Mouse (Mus musculus) Muller cell, postnatal 12 days (primary cell): Measurements from ENCODE around the gene Abhd12b.
A peak's percentile ranks its signal among the peaks of the same experiment; 100 is the strongest.
"Not testable (repeated sequence)": the region's sequence is repeated elsewhere in the genome, so short reads cannot be mapped to it uniquely, and the experiment has no call there.

Experiments used
- DNase-seq: peaks from one replicate; pipeline ENCODE4 v3.0.0-alpha.2; 2015; ENCODE audit errors: inconsistent ontology term

The Abhd12b gene

DNA sequence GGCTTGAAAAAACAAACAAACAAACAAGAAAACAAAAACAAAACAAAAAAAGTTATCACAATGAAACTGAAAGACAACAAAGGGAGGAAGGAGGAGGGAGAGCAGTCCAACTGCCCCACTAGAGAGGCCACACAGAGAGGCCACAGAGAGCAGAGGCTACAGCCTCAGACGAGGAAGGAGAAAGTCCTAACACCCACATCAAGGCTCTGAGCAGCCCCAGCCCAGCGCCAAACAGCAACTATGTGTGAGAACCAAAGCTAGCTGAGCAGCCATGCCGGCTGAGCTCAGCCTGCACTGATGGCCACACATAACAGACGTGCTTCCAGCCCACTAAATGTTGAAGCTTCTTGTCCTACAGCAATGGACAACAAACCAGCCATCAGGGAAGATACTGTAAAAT is 14.1 kb upstream of the Abhd12b start:
- no peak for DNase-seq

DNA sequence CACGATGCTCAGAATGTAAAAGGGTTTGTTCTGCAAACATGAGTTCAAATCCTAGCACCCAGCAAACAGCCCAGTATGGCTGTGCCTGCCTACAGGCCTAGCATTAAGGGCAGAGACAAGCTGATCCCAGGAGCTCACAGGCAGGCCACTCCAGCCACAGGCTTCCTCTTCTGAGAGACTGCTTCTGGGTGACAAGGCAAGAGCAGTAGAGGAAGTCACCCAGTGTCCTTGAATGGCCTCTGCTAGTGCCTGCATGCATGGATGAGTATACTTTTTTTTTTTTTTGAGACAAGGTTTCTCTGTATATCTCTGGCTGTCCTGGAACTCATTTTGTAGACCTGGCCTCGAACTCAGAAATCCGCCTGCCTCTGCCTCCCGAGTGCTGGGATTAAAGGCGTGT is 13.4 kb upstream of the Abhd12b start:
- no peak for DNase-seq

DNA sequence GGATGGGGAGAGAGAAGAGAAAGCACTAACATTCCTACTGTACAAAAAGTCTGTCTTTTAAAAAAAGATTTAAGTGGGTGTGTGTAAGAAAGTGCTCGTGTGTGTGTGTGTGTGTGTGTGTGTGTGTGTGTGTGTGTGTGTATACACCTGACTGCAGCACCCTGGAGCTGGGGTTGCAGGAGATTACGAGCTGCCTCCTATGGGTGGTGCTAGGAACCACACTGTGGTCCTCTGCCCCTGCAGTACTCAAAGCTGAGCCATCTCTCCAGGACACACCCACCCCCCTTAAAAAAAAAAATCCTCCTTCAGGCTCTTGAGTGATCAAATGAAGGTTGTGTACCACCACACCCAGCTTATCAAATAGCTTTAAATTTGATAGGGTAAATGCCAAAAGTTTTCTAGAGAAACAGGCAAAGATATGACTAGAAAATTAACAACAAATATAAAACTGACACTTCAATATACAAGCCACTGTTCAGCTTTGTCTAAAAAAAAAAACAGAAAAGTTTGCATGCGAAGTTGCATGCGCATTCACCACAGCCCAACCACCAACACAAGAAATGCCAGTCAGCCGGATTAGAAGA is 12.9 kb upstream of the Abhd12b start:
- DNase-seq = no peak

DNA sequence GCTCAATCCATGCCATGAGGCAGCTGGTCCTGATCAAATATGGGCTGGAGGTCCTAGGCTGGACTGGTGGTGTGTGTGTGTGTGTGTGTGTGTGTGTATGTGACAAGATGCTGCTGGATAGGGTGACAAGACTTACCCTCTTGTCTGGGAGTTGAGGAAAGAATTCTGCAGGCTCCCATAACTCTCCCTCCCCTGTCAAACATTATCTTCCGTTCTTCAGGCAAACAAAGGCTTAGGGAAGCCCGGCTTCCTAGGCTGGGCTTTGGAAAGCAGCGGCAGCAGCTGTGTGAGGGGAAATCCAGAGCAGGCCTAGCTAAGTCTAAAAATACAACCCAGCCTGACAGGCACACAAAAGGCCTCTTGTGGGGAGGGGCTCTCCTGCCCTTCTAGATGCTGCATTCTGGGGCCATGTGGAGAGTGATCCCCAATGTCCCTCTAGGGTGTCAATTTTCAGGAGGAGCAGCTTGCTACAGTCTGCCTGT is 9.8 kb upstream of the Abhd12b start:
- not testable (repeated sequence) for DNase-seq

DNA sequence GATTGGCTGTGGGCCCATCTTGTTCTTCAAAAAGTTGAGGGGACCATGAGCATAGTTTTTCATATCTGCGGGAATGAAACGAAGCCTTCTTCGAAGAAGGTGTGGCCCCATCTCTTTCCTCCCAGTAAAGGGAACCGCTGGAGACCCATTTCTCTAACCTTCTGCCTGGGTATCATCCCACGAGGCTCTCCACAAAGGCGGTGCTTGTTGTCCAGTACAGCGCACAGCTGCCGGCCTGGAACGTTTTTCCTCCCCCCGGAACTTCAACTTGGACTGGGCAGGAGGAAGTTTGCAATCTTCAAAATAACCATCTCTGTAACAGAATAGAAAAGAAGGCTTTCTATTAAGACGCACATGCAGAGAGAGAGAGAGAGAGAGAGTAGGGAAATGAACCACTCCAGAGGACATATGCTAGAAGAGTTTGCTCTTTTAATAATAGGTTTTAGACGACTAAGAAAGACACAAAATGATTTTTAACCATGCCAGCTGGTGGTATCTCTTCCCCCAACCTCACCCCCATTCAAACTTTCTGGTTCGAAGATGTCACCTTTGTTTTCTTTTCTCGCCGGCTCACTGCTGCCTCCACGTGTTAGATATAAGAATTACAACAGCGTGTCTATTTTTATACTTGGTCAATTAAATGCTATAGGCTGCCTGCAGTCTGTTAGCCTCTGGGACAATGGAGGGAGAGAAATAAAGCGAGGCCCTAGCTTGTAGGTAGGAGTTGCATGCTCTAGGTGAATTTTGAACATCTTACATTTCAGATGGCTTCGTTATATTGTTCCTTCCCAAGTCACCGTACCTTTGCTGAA is 9.1 kb upstream of the Abhd12b start:
- DNase-seq = peak; percentile 37

DNA sequence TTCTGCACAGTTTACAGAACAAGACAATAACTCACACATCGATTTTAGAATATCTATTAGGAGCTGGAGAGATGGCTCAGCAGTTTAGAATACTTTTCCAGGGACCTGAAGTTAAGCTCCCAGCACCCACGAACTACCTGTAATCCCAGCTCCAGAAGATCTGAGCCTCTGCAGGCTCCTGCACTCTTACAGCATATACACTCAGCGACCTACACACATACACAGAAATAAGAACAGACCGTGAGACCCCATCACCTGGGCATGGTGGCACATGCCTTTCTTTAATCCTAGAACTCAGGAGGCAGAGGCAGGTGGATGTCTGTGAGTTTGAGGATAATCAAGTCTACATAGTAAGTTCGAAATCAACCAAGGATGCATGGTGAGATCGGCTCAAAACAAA is 8.4 kb upstream of the Abhd12b start:
- DNase-seq = no peak

DNA sequence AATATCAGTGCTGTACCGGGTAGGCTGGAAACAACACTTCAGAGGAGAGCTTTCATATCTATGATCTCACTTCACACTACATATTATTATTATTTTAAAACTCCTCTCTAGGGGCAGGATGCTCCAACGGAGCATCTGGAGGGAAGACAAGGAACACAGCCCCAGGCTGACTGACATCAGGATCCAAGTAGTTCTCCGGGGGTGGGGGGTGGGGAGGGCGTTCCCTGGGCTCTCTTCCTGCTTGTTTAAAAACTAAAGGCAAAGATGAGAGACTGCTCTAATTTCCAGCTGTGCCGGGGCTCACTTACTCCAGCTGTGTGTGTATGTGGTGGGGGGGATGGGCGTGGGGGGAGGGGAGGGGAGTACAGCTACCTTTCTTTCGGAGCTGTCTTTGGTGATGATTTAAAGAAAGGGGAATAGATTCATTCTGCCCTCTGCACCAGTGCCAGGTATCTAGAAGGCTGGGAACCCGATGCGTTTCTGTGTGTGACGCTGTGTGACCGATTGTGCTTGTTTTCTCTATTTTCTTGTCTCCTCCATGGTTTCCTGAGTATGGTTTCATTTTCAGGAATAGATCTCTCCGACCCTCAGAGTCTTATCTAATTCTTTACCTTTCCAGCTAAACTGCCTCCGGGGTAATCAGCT is 5.8 kb upstream of the Abhd12b start:
- DNase-seq = no peak

DNA sequence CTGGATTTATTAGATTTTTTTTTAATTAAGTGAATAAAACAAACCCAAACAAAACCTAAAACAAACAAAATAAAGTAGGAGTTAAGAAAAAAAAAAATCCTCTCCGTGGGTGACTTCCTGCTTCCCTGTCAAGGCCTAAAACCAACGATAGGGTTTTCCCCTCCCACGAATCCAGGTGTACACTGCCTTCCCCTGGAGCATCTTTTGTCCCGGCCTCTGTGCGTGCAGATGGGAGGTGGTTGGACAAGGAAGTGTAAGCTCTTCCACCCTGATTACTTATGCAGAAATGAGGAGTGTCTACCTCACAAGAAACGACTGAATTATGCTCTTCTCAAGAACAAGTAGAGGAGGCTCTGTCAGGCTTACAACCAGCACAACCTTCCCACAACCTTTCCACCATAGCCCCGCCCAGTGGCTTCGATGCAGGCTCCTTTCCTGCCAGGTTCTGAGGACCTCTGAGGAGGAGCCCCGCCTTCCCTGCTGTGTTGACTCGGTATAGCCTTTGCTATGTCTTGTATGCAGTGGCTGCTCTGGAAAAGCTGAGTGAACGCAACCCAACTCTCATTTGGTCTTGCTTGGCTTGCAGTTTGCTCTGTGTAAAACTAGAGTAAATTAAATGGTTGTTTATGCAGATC is 5.2 kb upstream of the Abhd12b start:
- no peak for DNase-seq

DNA sequence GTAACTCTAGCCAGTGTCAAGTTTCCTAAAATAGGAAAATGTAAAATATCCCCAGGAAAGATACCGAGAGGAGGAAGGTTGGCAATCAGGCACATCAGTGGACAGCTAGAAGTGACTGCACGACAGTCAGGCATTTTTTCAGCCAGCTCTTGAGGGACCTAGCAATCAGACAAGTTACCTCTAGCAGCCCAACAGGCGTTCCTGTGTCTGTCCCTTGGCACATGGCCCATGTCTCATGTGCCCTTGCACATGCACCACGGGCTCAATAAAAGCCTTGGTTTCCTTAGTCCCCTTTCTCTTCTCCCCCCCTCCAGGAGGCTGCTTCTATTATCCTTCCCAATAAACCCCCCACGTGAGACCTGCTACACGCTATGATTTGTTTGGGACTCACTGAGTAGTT is 2.3 kb downstream of the Abhd12b start:
- no peak for DNase-seq

DNA sequence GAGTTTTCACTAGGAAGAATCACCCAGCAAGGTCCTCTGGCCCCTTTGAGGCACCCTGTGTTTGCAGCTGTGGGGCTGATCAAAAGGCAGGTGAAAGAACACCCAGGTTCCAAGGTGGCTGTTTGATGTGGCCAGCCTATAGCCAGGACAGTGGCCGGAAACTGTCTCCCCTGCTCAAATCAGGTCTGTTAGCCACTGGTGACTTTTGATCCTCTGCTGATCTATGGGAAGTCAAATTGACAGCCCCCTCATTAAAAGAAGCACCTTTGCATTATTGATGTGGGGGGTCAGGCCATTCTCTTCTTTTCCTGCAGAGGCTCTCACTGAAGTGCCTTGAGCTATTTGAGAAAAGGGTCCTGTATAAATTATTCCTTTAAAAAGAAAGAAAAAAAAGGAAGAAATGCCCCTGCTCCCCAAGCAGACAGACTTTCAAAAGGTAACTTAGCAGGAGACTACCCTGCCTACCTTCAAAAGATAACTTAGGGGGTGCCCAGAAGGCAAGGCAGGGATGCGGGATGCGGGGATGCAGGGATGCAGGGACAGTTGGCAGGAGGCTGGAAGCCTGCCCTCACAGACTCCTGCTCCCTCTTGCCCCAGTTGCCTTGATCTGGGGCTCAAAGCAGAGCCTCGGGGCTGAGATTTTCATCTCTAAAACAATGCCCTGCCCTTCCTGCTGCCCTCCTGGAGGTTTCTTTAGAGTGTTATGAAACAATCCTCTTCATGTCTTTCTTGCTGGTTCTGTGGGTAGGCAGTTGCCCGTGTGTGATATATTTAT is 3.5 kb downstream of the Abhd12b start:
- DNase-seq = no peak

DNA sequence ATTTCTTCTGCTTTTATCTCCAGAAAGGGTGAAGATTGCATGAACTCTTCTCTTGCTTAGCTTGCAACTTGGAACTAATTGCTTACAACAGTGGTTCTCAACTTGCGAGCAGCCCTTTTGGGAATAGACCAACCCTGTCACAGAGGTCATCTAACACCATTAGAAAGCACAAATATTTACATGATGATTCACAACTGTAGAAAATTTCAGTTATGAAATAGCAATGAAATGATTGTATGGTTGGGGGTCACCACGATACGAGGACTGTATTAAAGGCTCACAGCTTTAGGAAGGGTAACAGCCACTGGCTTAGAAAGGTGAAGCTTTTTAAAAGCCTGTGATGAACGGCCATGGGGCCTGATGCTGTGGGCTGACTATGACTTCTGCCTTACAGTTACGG is 7.1 kb downstream of the Abhd12b start:
- peak; percentile 50 for DNase-seq

DNA sequence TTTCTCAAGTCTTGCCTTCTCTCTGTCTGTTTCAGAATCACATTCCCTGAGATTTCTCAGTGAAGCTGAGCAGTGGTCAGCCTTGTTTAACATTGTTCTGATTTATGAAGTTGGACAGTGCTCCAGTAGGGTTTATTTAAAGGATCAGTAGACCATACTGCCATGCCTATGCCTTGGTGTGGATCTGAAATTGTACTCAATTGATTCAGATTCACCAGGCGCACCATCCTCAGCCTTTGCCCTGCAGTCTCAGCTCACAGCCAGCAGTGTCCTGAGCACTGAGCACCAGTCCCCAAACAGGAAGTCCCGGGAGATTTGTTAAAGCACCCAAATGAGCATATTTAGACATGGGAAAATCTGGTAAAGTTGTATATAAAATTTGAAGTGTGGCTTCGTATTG is 10.8 kb downstream of the Abhd12b start:
- no peak for DNase-seq

DNA sequence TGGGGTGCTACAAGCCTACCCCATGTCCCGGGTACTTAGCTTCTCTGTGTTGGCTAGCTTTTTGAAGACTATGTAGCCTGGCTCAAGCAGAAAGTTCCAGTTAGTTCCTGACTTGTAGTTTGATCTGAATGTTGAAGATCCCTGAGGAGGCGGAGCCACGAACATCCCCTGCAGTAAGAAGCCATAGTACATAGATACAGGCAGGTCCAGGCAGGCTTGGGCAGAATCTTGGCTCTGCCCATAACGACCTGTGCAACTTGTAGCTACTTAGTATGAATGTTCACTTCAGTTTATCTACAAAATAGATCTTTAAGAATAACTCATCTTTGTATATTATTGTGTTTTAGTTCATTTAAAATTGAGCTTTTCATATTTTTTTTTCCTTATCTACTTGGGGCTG is 14.0 kb downstream of the Abhd12b start:
- no peak for DNase-seq

DNA sequence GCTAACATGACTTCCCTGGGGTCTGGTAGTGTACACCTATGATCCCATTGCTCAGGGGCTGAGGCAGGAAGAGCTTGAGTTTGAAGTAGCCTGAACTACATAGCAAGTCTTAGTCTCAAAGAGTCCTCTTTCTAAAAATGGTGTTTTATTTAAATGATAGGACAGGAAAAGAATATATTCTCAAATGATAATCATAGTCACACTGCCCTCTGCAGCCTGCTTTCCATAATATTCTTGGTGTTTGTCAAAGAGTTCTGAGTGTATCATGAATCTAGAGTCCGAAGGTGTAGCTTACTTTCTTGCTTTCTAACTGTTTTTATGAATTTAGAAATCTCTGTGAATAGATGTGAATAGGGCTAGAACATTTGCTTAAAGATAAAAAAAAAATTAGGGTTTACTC is 16.0 kb downstream of the Abhd12b start:
- DNase-seq = no peak

DNA sequence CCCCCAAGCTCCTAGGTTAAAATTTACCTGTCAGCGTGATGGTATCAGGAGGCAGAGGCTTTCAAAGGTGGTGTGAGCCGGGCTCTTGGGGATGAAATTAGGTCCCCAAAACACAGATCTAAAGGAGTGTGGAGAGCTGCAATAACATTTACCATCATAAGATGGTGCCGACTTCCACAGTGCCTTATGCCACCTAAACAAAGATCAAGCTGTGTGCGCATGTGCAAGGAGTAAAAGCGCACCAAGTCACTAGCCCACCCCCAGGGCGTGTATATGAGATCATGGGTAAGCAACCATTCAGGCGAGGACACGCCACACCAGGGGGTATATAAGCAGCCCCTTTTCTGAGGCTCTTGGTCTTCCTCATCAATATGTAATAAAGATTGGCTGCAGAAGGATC is 29.6 kb downstream of the Abhd12b start:
- DNase-seq = not testable (repeated sequence)

DNA sequence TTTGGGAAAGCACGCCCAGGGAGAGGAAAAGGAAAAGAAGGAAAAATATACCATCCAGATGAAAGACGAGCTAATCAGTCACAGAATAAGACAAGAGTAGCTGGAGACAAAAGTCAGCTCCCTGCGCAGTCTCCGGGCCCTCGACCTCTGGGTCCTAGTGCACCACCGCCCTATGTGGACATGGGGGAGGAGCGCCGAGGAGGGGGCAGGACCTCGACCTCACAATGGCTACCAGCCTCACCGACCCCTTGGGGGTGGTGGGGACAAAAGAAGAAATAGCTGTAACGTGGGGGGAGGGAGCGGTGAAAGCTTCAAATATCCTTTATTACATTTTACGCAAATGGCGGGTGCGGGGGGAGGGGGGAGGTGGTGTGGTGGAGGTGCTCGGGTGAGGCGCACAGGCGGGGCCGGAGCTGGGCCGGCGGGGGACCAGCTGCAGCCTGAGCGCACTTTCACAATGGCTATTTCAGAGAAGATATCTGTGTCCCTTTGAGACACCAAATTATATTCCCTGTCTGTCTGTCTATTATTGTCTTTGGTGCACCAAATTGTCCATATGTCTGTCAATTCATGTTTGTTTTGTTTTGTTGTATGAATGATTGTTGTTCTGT is 30.3 kb downstream of the Abhd12b start:
- DNase-seq = no peak

DNA sequence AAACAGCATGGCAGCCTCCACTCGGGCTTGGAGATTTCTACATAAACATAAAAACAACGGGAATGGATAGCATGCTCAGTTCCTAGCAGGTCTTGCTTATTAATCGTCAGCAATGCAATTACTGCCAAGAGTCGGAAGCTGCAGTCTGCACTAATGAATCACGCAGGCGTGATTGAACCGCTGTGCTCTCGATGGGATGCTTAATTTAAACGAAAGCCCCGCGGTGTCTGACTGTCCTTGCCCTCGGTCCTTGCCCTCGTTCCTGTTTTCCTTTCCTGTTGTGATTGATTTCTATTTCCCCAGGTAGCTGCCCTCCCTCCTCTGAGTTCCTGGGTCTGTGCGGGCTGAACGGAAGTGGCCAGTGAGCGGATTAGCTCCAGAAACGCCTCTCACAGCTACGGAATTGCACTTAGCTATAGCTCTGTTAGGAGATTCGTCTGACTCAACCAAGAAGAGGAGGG is 38.4 kb downstream of the Abhd12b start:
- peak; percentile 62 for DNase-seq

DNA sequence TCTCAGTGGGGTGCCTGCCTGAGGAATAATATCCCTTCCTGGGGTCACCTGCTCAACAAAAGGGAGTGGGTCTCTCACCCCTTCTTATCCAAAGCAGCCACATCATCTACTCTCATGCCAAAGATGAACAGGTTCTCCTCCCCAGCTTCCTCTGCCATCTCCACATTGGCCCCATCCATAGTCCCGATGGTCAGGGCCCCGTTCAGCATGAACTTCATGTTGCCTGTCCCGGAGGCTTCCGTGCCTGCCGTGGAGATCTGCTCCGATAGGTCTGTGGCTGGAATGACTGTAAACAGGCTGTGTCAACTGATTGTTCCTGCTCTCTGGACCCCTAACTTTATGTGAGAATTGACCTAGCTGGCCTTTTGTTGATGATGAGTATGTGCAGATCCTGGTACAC is 41.5 kb downstream of the Abhd12b start:
- DNase-seq = no peak

DNA sequence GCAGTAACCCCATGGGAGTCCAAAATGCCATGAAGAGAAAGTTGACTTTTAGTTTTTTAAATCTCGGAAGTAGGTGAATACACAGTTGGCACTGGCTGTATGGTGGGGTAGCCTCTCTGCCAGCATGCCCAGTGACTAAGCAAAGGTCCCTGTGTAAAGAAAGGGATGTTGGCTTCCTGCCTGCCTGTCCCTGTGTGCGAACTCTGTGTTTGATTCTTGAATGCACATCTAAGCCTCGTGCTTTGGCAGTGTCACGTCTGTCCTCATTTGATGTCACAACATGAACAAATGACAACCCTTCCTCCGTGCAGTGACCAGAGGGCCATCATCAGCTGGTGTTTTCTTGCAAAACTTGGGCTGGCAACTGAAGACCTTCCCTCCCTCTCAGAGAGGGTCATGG is 42.4 kb downstream of the Abhd12b start:
- DNase-seq = no peak

DNA sequence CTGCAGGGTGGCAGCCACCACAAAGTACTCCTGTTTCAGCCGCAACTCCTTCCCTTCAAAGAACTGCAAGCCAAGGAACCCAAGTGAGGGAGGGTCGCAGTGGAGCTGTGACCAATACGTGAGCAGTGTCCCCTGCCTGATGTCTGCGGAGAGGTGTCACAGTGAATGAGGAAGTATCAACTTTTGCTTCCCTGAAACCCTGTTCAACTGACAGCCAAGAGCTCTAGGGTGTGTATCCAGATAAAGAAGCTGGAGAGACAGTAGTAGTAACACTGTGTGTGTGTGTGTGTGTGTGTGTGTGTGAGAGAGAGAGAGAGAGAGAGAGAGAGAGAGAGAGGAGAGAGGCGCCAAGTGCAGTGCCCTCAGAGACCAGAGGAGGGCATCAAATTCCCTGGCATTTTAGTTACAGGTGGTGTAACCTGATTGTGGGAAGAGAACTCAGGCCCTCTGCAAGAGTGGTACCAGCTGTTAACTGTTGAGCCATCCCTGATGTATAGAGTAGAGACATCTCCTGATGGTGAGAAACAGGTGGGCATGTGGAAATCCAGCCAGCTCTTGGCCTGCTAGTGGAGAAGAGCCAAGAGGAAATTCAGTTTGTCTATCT is 48.1 kb downstream of the Abhd12b start:
- no peak for DNase-seq

DNA sequence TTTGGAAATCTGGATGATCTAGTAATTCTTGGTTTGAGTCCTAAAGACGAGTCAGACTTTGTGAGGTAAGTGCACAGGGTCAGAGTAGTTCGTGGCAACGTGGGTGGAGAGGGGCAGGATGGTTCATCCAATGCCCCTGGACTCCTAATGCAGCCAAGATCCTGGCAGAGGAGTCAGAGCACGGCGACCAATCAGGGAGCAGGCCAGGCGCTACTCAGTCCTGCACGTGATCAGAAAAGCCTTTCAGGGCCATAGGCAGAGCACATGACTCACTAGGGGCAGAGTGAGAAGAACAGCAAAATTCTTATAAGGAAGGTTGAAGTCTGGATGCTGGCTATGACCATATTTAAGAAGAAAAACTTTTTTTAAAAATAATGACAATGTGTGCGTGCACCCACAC is 50.5 kb downstream of the Abhd12b start:
- DNase-seq = no peak
